ENCODE assay signal across 12 mouse cellular contexts in genomic region chr8:121643384-121643783, GRCm38 (mm10). TPM values are rescaled to one million over a fixed set of nuclear protein-coding genes. Genes with fewer than 3 reads are reported as not detected.
A peak's percentile ranks its signal among the peaks of the same experiment; 100 is the strongest.
DNase-seq lines count a peak whose midpoint lies in the region; ATAC-seq and TF ChIP-seq lines count a peak whose summit lies in the region.
"Had no signal": no experiment of that assay in that cellular context is flagged by ENCODE, and none has a peak within 500 bp of the region (broad histone marks: within the 10 kb centered on the region; RNA-seq: fewer than 3 reads in every experiment).

No protein-coding gene starts in this region.

- no peak for TF ChIP-seq CTCF in kidney, postnatal 0 days (IDR thresholded peaks at IDR 0.05; ENCODE audit: low read depth)

- no peaks in the 10 kb centered on the region for H3K27me3 ChIP-seq in forebrain, embryonic 13.5 days
- no peaks in the 10 kb centered on the region for H3K27me3 ChIP-seq in forebrain, embryonic 10.5 days (ENCODE audit: poor library complexity, severe bottlenecking)
- H3K27me3 ChIP-seq in kidney, postnatal 0 days (ENCODE audit: insufficient read depth, low read length), result no peaks in the 10 kb centered on the region
- H3K27me3 ChIP-seq in embryonic facial prominence, embryonic 14.5 days (replicated peaks; ENCODE audit: control insufficient read depth, insufficient read depth, low read length), result no peaks in the 10 kb centered on the region
- H3K27me3 ChIP-seq in midbrain, embryonic 14.5 days (ENCODE audit: control insufficient read depth, insufficient read depth, low read length), result no peaks in the 10 kb centered on the region
- H3K27me3 ChIP-seq: embryonic facial prominence, embryonic 12.5 days; Patski had no signal

- no peak for DNase-seq in forebrain, embryonic 10.5 days (ENCODE audit: extremely low spot score, low spot score)
- no peak for DNase-seq in kidney, postnatal 0 days (ENCODE audit: low spot score)
- DNase-seq in kidney, postnatal 36 days, result no peak
- DNase-seq in embryonic facial prominence, embryonic 14.5 days (ENCODE audit: low spot score), result no peak
- DNase-seq in midbrain, embryonic 14.5 days, result no peak
- DNase-seq in cerebellum, adult 18-20 months, result no peak
- no peak for DNase-seq in frontal cortex, adult 2 months (ENCODE audit: extremely low spot score in 1 of 2, low spot score in 1 of 2)
- DNase-seq: lung, postnatal 10 days; retina, postnatal 1 day had no signal

- H3K9me3 ChIP-seq in forebrain, embryonic 13.5 days (replicated peaks), result no peaks in the 10 kb centered on the region
- H3K9me3 ChIP-seq in forebrain, embryonic 10.5 days, result no peaks in the 10 kb centered on the region
- no peaks in the 10 kb centered on the region for H3K9me3 ChIP-seq in kidney, postnatal 0 days (replicated peaks; ENCODE audit: low read length)
- H3K9me3 ChIP-seq in embryonic facial prominence, embryonic 14.5 days (ENCODE audit: control insufficient read depth, low read length), result no peaks in the 10 kb centered on the region
- no peaks in the 10 kb centered on the region for H3K9me3 ChIP-seq in midbrain, embryonic 14.5 days (ENCODE audit: control insufficient read depth, low read length)
- H3K9me3 ChIP-seq: embryonic facial prominence, embryonic 12.5 days had no signal

- H3K4me2 ChIP-seq in forebrain, embryonic 13.5 days, result no peak overlapping the region; the same call in 1 of the 2 replicates
- no peak overlapping the region for H3K4me2 ChIP-seq in kidney, postnatal 0 days (ENCODE audit: low read length)
- H3K4me2 ChIP-seq in embryonic facial prominence, embryonic 14.5 days (ENCODE audit: low read depth, low read length), result no peak overlapping the region
- H3K4me2 ChIP-seq in midbrain, embryonic 14.5 days (ENCODE audit: low read length), result no peak overlapping the region
- H3K4me2 ChIP-seq: embryonic facial prominence, embryonic 12.5 days had no signal

- WGBS in forebrain, embryonic 13.5 days, result 61% methylated on average over 11 of the region's 11 CpGs
- 80% methylated on average over 11 of the region's 11 CpGs for WGBS in forebrain, embryonic 10.5 days
- 64% methylated on average over 11 of the region's 11 CpGs for WGBS in kidney, postnatal 0 days
- WGBS in embryonic facial prominence, embryonic 14.5 days, result 66% methylated on average over 11 of the region's 11 CpGs
- WGBS in midbrain, embryonic 14.5 days, result 54% methylated on average over 11 of the region's 11 CpGs

- peak overlapping the region; percentile 40 for H3K9ac ChIP-seq in forebrain, embryonic 13.5 days
- H3K9ac ChIP-seq in kidney, postnatal 0 days (ENCODE audit: low read depth, low read length), result no peak overlapping the region
- H3K9ac ChIP-seq in embryonic facial prominence, embryonic 14.5 days (ENCODE audit: low read depth, low read length), result 0 out of 2 replicates have a peak overlapping the region, but pooled peaks have one; percentile 6
- no peak overlapping the region; the same call in 1 of the 2 replicates for H3K9ac ChIP-seq in midbrain, embryonic 14.5 days (replicated peaks; ENCODE audit: low read length)
- H3K9ac ChIP-seq: embryonic facial prominence, embryonic 12.5 days had no signal

- no peak for ATAC-seq in forebrain, embryonic 13.5 days
- no peak for ATAC-seq in kidney, postnatal 0 days (replicated peaks; ENCODE audit: low FRiP score, low read depth)
- no peak for ATAC-seq in embryonic facial prominence, embryonic 14.5 days (ENCODE audit: low read depth)
- ATAC-seq in midbrain, embryonic 14.5 days (ENCODE audit: low FRiP score, low TSS enrichment), result no peak
- ATAC-seq: Patski had no signal

- no peak overlapping the region for H3K4me3 ChIP-seq in forebrain, embryonic 13.5 days
- H3K4me3 ChIP-seq in forebrain, embryonic 10.5 days, result no peak overlapping the region
- H3K4me3 ChIP-seq in kidney, postnatal 0 days (replicated peaks; ENCODE audit: low read depth, low read length), result no peak overlapping the region
- no peak overlapping the region for H3K4me3 ChIP-seq in embryonic facial prominence, embryonic 14.5 days (ENCODE audit: low read depth, low read length)
- no peak overlapping the region for H3K4me3 ChIP-seq in midbrain, embryonic 14.5 days (replicated peaks; ENCODE audit: low read depth, low read length)
- H3K4me3 ChIP-seq: embryonic facial prominence, embryonic 12.5 days had no signal

- H3K36me3 ChIP-seq in forebrain, embryonic 13.5 days (ENCODE audit: poor library complexity, severe bottlenecking), result no peaks in the 10 kb centered on the region
- peaks cover 16% of the 10 kb centered on the region for H3K36me3 ChIP-seq in forebrain, embryonic 10.5 days (replicated peaks)
- no peaks in the 10 kb centered on the region for H3K36me3 ChIP-seq in kidney, postnatal 0 days (ENCODE audit: insufficient read depth, low read length)
- 0 out of 2 replicates have a peak, but pooled peaks cover under 1% of the 10 kb centered on the region for H3K36me3 ChIP-seq in embryonic facial prominence, embryonic 14.5 days (ENCODE audit: control insufficient read depth, insufficient read depth, low read length)
- no peaks in the 10 kb centered on the region for H3K36me3 ChIP-seq in midbrain, embryonic 14.5 days (ENCODE audit: control insufficient read depth, insufficient read depth, low read length)
- H3K36me3 ChIP-seq: embryonic facial prominence, embryonic 12.5 days had no signal

- H3K27ac ChIP-seq in forebrain, embryonic 13.5 days, result peak overlapping the region; percentile 69
- no peak overlapping the region for H3K27ac ChIP-seq in forebrain, embryonic 10.5 days
- H3K27ac ChIP-seq in kidney, postnatal 0 days, result peak overlapping the region; percentile 50
- no peak overlapping the region; the same call in 1 of the 2 replicates for H3K27ac ChIP-seq in embryonic facial prominence, embryonic 14.5 days (replicated peaks; ENCODE audit: low read depth, low read length)
- peak overlapping the region; percentile 2; the same call in 1 of the 2 replicates for H3K27ac ChIP-seq in midbrain, embryonic 14.5 days (replicated peaks; ENCODE audit: low read depth, low read length)

- peaks cover 66% of the 10 kb centered on the region for H3K4me1 ChIP-seq in forebrain, embryonic 13.5 days
- peaks cover 48% of the 10 kb centered on the region for H3K4me1 ChIP-seq in forebrain, embryonic 10.5 days
- peaks cover 29% of the 10 kb centered on the region for H3K4me1 ChIP-seq in kidney, postnatal 0 days (replicated peaks; ENCODE audit: insufficient read depth, low read length)
- H3K4me1 ChIP-seq in embryonic facial prominence, embryonic 14.5 days (ENCODE audit: control insufficient read depth, insufficient read depth, low read length), result peaks cover 20% of the 10 kb centered on the region; the same call in 1 of the 2 replicates
- peaks cover 64% of the 10 kb centered on the region for H3K4me1 ChIP-seq in midbrain, embryonic 14.5 days (ENCODE audit: control insufficient read depth, insufficient read depth, low read length)

RNA-seq across cellular contexts. Expression of gene Zcchc14, which starts 9.3 kb away (rescaled TPM):
- 30.0 and 33.7 TPM in 2 replicates for polyA plus RNA-seq in forebrain, embryonic 13.5 days (2015; fragmentation: Nextera tagmentation; extraction: Ambion mirVana)
- polyA plus RNA-seq in forebrain, embryonic 10.5 days (2016; fragmentation: Nextera tagmentation; extraction: Ambion mirVana), result 16.4 and 16.9 TPM in 2 replicates
- polyA plus RNA-seq in kidney, postnatal 0 days (2015; fragmentation: Nextera tagmentation; extraction: Ambion mirVana), result 10.9 and 13.5 TPM in 2 replicates
- polyA plus RNA-seq in embryonic facial prominence, embryonic 14.5 days (2014; fragmentation: Nextera tagmentation; extraction: Ambion mirVana), result 21.3 and 23.0 TPM in 2 replicates
- 39.0 and 43.4 TPM in 2 replicates for polyA plus RNA-seq in midbrain, embryonic 14.5 days (2014; fragmentation: Nextera tagmentation; extraction: Ambion mirVana)
- 51.8 and 59.3 TPM in 2 replicates for polyA plus RNA-seq in frontal cortex, adult 2 months (2012; rRNA removed)

RNA-seq across cellular contexts. Expression of gene Map1lc3b, which starts 53.2 kb away (rescaled TPM):
- 310 and 325 TPM in 2 replicates for polyA plus RNA-seq in forebrain, embryonic 13.5 days (2015; fragmentation: Nextera tagmentation; extraction: Ambion mirVana)
- polyA plus RNA-seq in forebrain, embryonic 10.5 days (2016; fragmentation: Nextera tagmentation; extraction: Ambion mirVana), result 175 TPM in 2 replicates
- 281 and 284 TPM in 2 replicates for polyA plus RNA-seq in kidney, postnatal 0 days (2015; fragmentation: Nextera tagmentation; extraction: Ambion mirVana)
- 224 and 237 TPM in 2 replicates for polyA plus RNA-seq in embryonic facial prominence, embryonic 14.5 days (2014; fragmentation: Nextera tagmentation; extraction: Ambion mirVana)
- 440 and 461 TPM in 2 replicates for polyA plus RNA-seq in midbrain, embryonic 14.5 days (2014; fragmentation: Nextera tagmentation; extraction: Ambion mirVana)
- 128 and 152 TPM in 2 replicates for polyA plus RNA-seq in frontal cortex, adult 2 months (2012; rRNA removed)

Comparison
In these comparisons a context has a peak if more than half of its experiments do, and no peak if none do; other contexts are left out.
1. H3K27ac ChIP-seq: peak in forebrain, embryonic 13.5 days (single experiment), kidney, postnatal 0 days (single experiment) and midbrain, embryonic 14.5 days (single experiment); none in forebrain, embryonic 10.5 days (single experiment) and embryonic facial prominence, embryonic 14.5 days (single experiment).
2. H3K9ac ChIP-seq: peak in forebrain, embryonic 13.5 days (single experiment) and embryonic facial prominence, embryonic 14.5 days (single experiment); none in kidney, postnatal 0 days (single experiment) and midbrain, embryonic 14.5 days (single experiment).